Mouse (Mus musculus): Measurements from ENCODE around the gene Mgat3.

DNA sequence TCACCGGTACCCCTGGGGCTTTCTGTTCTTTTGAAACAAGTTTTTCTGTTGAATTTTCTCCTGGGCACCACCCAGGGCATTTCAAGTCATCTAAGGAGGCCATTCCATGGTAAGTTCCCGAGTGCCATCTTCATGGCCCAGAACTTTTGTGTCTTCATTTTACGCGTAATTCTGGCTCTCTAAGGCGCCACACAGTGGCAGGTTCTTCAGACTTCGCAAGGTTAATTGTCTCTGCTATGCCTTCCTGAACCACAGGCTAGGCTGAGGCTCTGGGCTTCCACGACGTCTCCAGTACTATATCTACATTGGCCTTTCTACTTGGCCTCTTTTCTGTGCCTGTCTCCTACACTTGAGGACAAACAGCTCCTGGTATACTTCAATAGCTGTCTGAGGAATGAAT, 47.5 kb downstream of the Mgat3 start:
- TF ChIP-seq CTCF (IDR thresholded peaks at IDR 0.05; ENCODE audit: low read depth) (peak; percentile 10; the same call in 1 of the 2 replicates), EP300 (IDR thresholded peaks at IDR 0.05; ENCODE audit: low read depth) (no peak)
